Mouse (Mus musculus) thymus, adult 2 months (tissue): ENCODE data around the gene Pld2.

Experiments used
- CTCF ChIP-seq: fragments of 200-500 bp; IDR thresholded peaks from 2 replicates; pipeline ENCODE4 v1.5.1; 2012; ENCODE audit warnings: mild to moderate bottlenecking, control low read depth, low read length, moderate library complexity, borderline replicate concordance; ENCODE audit not compliant: control insufficient read depth, poor library complexity, insufficient read depth; ENCODE audit errors: extremely low read depth
- POLR2A ChIP-seq: fragments of 200-500 bp; IDR thresholded peaks from 2 replicates; pipeline ENCODE4 v1.6.1; 2012; ENCODE audit warnings: mild to moderate bottlenecking, low read length, control low read depth, moderate library complexity; ENCODE audit not compliant: control insufficient read depth, poor library complexity, insufficient read depth; ENCODE audit errors: extremely low read depth

- TF ChIP-seq POLR2A, result no peak
- no peak for TF ChIP-seq CTCF
These were observed 27.0 kb upstream of the Pld2 start for GRCm38 (mm10) chr11:70512709-70513342.
